Mouse (Mus musculus) kidney, adult 18-20 months (tissue): Measurements from ENCODE around the gene Kcnq2.

Source experiments
- DNase-seq: peaks from one replicate; pipeline ENCODE4 v3.0.0; 2021

Gene Kcnq2

GRCm38 (mm10) chr2:181101626-181102025, 33.5 kb downstream of the Kcnq2 start:
- DNase-seq = no peak

DNA sequence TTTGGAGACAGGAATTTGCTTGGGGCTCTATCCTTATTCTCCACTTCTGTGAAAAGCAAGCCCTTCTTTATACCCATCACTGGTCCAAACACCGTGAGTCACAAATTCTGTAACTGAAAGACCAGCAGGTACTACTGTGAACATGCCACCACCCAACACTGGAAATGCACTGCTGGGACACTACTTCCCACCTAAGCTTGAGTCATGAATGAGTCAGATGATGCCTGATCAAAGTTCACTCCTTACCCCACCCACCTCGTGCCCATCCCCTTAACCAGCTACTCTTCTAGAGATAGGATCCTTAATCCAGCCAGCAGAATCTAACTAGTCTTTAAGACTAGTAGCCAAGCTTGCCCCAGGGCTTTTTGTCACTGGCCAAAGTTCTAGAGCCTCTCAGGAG, 35.0 kb downstream of the Kcnq2 start:
- DNase-seq = no peak

DNA sequence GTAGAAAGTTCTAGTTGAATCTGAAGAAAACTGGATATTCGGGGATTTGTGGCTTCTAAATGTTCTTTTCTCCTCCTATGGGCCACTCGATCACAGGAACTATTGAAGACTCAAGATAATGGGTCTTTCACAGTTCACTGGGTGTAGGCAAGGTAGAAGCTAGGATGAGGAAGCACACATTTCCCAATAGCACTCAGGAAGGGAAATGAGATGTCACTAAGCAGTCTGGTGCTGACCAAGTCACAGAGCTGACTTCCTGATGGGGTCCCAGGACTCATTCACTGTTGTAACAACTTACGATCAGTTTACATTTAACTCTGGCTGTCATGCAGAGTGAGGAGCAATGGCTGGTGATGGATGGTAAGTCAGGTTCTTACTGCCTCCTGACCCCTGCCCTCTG, 45.0 kb downstream of the Kcnq2 start:
- no peak for DNase-seq

DNA sequence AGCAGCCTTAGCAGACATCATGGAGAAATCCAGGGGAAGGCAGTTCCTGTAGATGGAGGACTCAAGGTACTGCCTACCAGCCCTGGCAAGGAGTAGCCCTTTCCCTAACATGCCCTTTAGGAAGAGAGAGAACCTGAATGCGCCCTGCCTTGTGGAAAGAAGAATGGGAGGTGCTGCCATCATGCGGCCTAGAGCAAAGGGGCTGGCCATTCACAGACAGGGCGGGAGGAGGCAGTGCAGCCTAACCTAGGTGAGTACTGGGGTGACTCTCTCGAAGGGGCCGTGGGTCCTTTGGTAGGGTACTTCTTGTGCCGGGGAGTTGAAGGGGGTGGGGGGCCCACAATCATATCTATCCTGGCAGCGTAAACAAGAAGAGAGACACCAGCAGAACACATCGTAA, 50.1 kb downstream of the Kcnq2 start:
- DNase-seq = no peak

- no peak for DNase-seq
Observed at GRCm38 (mm10) chr2:181083945-181084344, 51.2 kb downstream of the Kcnq2 start.

- DNase-seq = no peak
Observed at GRCm38 (mm10) chr2:181080886-181081285, 54.2 kb downstream of the Kcnq2 start.

GRCm38 (mm10) chr2:181079518-181079917, 55.6 kb downstream of the Kcnq2 start:
- DNase-seq = no peak

- no peak for DNase-seq
Observed at GRCm38 (mm10) chr2:181078908-181079307, 56.2 kb downstream of the Kcnq2 start.

DNA sequence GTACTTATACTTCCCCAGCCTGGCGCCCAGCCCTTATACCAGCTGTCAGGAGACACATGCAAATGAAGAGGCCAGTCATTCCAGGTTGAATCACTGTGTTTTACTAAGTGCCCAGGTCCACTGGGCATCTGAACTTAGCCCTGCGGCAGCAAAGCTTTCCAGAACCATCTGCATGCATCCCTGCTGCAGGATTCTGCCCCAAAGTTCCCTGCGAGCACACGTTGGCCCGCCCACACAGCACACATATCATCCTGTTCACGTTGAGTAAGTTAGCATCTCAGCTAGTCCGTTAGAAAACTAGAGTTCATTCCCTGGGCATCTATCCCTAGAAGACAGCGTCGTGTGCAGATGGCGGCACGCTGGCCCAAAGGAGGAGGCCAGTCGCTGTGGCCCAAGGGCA, 59.6 kb downstream of the Kcnq2 start:
- DNase-seq = no peak

DNA sequence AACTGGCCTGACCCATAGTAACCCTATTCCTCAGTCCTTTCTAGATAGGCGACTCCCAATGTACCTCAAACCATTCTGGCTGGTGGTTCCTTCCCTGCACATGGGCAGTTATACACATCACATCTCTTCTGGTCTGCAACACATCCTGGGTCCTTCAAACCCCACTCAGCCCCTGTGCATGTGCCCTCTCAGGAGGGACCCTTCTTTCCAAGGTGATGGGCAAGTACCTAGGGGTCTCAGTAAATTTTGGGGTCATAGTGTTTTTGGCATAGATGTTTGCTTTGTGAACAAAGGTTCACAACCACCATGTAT, 62.7 kb downstream of the Kcnq2 start:
- no peak for DNase-seq

GRCm38 (mm10) chr2:181071706-181072402, 63.2 kb downstream of the Kcnq2 start:
- peak; percentile 86 for DNase-seq

- DNase-seq = no peak
Observed at GRCm38 (mm10) chr2:181070136-181070535, 65.0 kb downstream of the Kcnq2 start.

GRCm38 (mm10) chr2:181068499-181068898, 66.6 kb downstream of the Kcnq2 start:
- DNase-seq = no peak

DNA sequence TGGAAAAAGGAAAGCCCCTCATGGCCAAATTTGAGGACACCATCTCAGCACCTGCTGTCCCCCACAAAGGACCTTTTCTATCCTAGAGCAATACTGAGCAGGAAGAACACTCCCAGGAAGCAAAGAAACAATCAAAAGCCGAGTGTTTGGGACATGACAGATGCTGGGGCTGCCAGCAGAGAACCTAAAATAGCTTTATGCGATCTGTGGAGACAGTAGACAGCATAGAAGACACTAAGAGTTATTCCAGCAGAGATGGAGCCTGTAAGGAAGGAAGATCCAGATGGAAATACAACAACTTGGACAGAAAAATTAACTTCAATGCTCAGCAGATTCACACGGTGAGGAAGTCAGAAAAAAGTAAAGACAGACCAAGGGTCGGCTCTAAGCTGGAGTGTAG, 69.3 kb downstream of the Kcnq2 start:
- DNase-seq = no peak

DNA sequence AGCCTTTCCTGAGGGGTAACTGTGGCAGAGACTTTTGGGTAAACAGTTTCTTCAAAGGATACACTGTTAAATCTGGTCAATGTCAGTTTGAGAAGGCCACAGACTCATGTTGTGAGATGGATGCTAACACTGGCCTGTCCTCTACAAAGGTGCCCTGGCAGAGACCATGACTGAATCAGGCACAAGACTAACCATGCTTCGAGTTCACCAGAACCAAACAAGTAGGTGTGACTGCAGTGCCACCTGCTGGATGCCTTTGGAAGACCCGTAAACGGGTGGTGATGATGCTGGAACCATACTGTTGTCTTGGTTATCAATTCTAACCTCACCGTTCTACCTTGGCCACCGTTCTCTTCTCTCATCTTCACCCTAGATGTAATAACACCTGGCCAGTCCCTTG, 75.0 kb downstream of the Kcnq2 start:
- peak; percentile 87 for DNase-seq

- no peak for DNase-seq
Observed at GRCm38 (mm10) chr2:181058193-181058592, 76.9 kb downstream of the Kcnq2 start.

DNA sequence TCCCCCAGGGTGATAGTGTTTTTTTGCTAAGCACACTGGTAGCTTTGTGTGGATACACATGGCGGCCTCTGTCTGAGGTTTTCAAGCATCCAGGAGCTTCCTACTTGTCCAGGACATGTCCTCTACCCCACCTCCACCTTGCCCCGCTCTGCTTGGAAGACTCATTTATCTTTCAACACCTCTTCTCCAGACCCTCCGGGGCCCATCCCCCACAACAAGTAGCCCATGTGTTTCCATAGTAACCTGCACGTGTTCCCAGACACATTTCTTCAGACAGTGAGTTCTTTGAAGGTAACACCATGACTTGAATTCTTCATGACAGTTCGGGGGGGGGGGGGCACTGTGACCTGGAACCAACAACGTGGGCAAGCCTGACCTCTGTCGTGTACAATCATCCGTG, 77.8 kb downstream of the Kcnq2 start:
- no peak for DNase-seq

GRCm38 (mm10) chr2:181052171-181052570, 82.9 kb downstream of the Kcnq2 start:
- no peak for DNase-seq

DNA sequence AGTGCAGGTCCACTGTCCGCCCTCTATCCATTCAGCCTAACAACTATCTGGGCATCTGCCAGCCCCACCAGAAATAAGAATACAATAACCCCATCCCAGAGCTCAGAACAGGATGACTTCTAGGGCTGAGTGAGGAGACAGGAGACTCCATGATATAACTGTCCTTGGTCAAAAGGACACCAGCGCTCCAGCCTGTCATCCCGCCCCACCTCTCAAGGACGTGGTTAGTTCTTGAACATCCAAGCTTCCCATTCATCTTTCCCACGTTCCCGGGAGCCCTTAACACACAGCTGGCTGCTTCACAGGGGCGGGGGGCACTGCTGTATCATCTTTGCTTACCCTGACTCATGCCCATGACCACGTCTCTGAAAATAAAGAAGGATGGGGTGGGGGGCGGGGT, 86.1 kb downstream of the Kcnq2 start:
- DNase-seq = no peak

- DNase-seq = peak; percentile 45
Observed at GRCm38 (mm10) chr2:181048252-181048945, 86.7 kb downstream of the Kcnq2 start.

DNA sequence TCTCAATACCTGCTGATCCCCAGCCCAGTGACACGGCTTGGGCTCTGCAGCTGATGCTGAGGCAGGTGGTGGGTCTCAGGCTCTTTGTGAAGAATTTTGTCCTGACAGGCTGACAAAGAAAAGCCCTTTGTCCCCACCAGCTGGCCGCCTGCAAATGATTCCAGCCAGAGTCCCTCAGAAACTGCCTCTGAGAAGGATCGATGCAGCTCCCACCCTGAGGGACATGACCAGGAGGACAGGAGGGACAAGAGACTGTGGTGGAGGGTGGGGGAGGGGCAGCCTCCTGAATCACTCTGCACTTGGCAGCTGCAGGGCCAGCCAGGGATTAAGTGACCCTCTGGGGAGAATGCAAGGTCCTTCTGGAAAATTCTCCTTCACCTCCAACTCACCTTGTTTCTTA, 91.1 kb downstream of the Kcnq2 start:
- no peak for DNase-seq

DNA sequence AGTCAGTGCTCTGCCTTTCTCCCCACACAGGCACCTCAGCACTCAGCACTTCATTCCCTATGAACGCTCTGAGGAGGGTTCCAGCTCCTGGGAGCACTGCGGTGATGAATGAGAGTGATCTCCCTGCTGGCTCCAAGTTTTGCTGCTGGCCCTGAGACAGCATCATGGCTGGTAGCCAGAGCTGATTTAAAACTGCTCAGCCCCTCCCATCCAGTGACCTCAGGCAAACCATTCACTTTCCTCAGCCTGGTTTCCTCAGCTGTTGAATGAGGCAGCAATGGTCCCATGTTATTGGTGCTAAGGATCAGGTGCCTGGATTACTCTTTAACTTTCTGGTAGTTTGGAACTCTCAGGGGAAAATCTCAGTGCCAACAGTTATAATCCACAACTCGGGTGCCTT, 91.7 kb downstream of the Kcnq2 start, which contains the start of gene Chrna4:
TSS of gene Chrna4 (minus strand) at position 110 of the 400 bp plus-strand sequence.
- DNase-seq = peak; percentile 74

GRCm38 (mm10) chr2:181042376-181042775, 92.7 kb downstream of the Kcnq2 start:
- DNase-seq = no peak

DNA sequence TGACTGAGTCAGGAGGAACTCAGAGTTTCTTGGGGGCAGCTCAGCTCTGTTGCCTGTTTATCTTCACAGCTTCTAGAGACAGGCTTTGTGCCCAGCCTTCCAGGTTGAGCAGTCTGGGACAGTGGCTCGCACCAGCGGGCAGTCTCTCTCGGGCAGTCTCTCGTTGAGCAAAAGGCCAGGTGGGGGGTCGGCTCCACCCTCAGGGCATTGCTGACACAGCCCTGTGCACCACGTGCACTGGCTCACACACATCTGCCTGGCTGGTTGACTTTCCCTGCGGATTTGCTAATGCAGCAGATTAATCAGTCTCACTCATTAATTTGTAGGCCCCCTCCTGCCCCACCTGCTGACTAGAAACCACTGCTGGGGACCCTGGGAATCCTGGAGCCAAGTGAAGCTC, 93.2 kb downstream of the Kcnq2 start:
- DNase-seq = peak; percentile 80

- DNase-seq = peak; percentile 28
Observed at GRCm38 (mm10) chr2:181039356-181039680, 95.8 kb downstream of the Kcnq2 start.
